Mouse (Mus musculus) kidney, postnatal 36 days (tissue): ENCODE measurements at regions not wholly inside any gene's neighbourhood (a gene's known extent, or its start where the extent isn't known, plus 50 kb on each side); places are given as distances from the start of the nearest gene placed in this dataset.
A peak's percentile ranks its signal among the peaks of the same experiment; 100 is the strongest.

Source experiments
- DNase-seq, 2 experiments: peaks; one replicate each; pipeline ENCODE4 v3.0.0; 2021 to 2022; ENCODE audit warnings: mixed read lengths in 2 of 2

DNA sequence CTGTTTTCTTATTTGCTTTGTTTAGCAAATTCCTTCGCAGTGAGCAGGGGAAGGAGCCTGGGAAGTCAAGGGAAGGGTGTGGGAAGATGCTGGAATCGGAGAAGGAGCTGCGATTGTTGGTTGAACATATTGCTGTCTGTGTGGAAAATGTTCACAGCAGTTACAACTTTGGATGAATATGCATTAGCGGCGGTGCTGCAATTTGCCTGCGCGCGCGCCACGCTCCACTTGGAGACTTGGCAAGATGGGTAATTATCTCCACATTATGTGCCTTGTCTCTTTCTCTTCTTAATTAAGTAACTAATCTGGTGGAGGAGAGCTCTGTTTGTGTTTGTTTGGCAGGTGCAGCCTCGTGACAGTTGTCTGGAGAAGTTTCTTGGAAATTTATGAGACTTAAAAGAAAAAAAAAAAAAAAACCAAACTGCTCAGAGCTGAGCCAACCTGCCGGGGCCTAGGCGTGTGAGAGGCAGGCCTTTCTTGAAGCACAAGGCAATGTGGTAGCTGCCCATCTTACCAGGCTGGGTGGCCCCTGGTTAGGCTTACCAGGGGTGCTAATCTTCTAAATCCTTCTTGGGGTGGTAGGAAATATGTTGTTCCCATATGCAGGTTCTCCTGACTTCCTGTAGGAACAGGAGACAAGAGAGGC, 279.2 kb upstream of the Tle3 start:
- no peak for DNase-seq

DNA sequence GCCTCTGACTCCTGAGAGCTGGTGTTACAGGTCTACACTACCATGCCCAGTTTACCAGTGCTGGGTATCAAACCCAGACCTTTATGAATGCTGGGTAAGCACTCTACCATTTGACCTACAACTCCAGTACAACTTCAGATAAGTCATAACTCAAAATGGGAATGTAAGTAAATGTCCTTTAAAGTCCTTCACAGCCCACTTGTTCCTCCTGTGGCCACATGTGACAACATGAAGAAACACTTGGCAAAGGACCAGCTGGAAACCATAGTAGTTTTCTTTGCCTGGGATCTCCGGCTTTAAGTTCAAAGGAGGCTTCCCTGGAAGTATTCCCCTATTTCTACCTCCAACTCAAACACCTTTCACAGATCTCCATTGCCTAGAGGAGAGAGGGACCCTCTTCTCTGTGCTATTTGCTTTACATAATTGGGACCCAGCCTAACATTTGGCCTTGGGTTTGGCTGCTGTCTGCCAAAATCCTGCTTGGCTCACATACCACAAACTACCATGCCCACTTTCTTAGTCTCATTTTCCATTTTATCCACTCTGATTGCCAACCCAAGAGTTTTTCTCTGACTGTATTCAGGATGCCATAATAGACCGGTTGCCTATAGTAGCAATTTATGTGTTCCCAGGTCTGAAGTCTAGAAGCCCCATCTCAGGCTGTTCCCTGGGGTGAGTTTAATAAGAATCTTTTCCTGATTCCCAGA, 276.9 kb upstream of the Tle3 start:
- no peak for DNase-seq

DNA sequence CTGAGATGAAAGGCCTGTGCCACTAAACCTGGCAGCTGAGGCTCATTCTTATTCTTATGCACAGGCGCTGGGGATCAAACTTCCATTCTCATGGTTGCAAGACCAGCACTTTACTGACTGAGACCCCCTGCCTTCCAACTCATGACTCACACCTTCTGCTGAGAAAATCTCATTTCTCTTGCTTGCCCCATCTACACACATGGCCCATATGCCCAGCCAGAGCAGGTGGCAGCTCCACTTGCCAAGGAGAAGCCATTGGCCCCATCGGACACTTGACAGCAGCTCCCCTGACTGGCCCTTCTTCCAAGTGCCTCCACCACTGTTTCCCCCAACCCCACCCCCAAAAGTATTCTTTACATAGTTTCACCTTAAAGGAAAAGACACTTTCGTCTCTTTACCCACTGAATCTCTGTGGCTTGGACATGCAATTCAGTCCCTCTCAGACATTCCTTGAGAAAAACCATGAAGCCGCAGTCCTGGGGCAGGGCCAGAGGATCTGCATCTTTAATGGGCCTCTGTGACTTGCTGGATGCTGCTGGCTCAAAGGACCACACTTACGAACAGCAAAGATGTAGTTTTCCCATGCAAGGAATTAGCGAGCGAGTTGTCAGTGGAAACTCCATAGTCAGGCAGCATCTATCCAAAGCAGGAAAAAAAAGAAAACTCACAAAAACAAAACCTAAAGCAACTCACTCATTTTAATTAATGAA, 270.3 kb upstream of the Tle3 start:
- no peak for DNase-seq

DNA sequence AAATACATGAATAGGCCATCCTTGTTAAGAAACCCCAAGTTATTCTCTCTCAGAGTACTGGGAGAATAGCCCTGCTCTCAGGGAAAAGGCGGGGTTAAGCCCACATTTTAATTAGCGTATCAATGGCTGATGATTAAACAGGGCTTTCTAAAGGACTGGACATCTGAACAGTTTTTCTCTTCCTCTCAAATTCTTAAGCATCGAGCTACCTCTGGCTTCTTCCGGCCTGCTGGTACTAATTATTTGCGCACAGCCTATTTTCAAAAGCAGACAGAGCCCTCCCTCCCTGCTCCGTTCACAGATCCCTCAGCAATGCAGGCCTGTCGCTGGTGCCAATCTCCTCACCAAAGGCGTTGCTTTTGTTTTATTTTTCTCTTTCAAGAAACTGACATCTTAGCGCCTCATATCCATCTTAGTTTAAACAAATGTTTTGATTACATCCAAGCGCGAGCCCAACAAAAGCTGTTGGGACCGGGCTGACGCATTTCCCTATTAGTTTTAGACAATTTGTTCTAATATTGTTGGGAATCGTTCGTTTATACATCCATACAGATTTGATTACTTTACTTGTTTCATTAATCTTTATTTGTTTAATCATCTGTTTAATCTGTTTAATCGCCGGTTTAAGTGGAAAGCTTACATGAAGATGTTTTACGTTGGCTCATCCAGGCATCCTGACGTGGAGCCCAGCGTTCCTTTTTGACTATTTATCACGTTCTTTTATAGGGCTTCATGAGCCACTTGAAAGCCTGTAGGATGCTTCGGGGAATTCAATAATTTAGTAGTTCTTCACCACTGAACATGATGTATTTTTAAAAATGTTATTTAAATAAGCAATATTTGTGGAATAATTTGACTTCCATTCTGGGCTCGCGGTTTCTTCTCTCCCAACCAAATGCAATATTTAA, 269.5 kb upstream of the Tle3 start:
- no peak for DNase-seq

DNA sequence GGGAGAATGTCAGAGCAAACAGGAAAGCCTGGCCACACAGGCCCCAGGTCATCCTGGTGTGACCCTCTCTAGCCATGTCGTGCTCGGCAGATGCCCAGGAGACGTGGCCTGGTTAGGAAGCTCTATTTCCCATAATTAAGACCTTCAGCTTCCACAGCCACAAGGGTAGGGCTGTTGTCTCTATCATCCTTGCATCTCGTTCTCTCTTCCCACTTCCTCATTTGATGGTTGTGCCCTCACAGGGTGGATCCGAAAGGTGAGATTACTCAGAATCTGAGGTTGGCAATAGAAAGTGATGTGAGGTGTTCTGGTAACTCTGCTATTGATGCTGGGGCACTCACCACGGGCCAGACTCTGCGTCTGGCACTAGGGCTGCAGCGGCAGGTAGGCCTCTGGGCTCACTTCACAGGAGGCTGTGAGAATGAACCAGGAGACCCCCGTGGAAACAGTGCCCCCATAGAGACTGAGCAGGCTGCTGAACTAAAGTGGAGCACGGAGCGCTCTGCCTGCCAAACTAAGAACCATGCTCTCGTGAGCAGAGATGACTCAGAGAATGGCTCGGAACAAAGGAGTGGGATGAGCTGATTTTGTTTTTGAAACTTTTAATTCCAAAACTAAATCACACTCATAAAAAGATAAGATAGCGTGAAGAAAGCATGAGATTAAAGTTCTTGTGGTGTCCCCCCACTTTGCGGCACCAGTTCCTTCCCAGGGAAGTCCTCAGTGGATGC, 266.5 kb upstream of the Tle3 start:
- DNase-seq, result no peak

DNA sequence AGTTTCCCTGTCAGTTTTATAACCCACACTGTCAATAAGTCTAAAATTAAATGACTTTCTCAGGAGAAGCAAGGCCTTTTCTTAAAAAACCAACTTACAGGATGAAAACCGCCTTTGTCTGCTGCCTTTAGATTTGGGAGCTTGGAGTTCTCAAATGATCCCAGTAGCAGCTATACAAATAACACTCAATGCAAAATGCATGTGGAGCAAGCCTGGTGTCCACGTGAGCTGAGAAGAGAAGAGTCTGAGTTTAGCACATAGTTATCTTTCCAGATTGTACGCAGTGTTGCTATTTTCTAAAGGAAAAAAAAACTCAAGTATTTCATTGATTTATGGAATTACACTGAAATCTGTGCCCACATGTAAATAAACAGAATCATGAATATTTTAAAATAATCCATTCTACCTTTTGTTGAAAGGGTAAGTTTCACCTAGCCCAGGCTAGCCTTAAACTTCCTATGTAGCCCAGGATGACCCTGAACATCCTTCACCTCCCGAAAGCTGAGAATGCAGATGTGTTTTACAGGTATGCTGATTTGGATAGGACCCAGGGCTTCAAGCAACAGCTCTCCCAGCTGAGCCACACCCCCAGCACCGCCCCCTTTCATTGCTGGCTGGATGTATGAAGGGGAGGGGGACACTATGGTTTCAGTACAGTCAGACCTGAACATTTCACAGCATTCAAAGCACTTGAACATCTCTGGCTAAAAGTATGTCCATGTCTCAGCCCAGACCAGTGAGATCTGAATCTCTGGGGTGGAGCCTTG, 262.5 kb upstream of the Tle3 start:
- no peak for DNase-seq

DNA sequence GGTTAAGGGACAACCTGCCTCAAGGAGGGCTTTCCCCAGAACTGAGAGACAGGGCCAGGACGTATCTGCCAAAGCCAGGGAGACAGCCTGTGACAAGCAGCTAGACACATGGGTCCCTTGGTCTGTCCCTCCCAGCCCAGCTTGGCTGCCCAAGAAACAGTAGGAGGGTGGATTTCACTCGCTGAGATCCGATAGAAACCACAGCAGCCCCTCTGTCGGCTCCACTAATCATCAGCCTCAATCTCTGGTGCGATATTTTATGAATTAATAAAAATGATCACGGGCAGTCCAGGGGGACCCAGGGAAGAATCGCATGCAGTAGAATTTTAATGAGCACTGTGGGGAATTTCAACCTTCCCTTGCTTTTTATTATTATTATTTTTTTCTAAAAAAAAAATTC, 261.0 kb upstream of the Tle3 start:
- DNase-seq, result no peak

DNA sequence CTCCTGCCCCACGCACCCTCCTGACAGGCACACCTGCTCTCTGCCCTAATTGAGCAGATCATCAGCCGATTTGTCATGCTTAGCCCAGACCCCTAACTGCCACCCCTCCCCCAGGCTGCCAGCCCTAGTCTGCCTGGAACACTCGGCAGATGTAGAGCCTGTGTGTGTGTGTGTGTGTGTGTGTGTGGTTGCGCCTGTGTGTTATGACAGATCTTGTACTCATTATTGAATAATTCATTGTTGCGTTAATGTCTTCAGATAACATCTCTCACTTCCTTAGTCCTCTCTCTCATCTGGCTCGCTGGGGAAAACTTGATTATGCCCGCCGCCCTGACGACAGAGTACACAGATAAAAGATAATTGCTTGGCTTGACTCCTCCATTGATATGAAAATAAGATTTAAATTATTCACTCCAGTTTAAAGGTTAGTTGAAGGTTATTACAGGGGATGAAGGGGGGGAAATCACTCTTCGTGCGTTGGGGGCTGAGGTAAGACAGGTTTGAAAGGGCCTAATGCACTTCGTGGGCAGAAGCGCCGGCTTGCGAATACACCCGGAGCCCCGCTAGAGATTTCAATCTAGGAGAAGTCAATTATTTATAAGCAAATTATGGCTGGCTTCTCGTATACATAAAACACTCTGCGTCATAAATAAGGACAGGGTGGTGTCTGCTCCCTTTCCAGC, 260.3 kb upstream of the Tle3 start:
- DNase-seq, result no peak

DNA sequence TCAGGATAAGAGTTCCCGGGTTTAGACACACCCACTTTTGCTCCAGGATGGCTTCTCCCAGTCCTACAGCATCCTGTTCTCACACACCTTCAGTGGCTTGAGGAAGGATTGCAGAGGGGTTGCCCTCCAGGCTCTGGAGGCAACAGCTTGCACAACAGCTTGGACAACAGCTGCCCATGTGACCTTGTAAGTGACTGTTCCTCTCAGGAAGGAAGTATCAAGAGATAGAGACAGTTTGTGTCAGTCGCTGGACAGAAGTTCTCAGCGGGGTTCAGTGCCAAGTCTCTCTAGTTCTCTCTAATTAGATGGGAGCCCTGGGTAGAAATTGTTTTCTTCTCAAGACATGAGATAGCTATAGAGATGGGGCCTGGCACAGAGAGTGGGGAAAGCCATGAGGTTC, 252.9 kb upstream of the Tle3 start:
- DNase-seq, result peak in 1 of 2 experiments; percentile 6

DNA sequence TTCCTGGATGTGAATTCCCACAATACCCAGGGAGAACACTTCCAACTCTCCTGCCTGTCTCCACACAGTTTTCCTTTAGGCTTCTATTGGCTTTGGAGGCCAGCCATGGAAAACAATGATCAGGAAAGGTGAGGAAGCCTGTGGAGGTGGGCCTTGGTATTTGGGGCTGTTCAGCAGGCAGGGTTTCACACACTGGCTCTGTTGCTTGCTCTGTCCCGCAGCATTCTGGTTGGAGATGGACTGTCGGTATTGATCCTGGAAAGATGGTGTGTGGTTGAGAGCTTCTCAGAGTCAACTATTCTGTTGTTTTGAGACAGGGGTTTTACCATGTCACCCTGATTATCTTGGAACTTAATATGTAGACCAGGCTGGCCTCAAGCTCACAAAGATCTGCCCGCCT, 251.6 kb upstream of the Tle3 start:
- DNase-seq, result no peak

DNA sequence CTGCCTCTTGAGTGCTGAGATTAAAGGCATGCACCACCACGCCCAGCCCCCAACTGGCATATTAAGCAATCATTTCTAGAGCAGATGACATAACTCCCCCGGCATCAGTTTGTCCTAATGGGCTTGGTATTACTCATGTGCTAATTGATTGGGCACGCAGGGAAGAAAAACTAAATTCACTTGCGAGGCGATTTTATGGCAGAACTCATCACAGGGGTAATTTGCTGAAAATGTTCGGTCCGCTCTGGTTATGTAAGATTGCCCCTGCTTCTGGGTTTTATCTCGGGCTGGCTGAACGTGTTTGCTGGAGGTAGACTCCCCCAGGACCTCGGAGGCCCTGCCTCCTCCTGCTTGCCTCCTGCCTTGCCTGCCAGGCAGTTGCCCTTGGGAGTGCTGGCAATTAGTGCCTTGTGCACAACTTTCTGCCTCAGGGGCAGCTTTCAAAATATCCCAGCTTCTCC, 251.2 kb upstream of the Tle3 start:
- no peak for DNase-seq

DNA sequence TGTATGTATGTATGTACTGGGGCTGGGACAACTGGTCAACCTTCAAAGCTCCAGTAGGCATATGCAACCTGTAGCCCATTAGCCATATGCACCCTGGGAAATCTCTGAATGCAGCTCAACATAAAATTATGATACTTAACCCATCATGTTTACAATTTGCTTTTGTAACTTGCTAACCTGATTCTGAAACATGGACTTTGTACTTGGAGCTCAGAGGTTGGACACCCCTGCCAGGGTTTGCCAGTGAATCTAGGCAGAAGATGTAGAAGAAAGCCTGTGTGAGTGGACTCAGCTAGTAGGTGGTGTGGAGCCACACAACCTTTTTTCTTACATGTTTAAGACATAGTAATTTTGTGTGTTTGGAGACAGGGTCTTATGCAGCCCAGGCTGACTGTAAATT, 248.7 kb upstream of the Tle3 start:
- DNase-seq, result no peak

DNA sequence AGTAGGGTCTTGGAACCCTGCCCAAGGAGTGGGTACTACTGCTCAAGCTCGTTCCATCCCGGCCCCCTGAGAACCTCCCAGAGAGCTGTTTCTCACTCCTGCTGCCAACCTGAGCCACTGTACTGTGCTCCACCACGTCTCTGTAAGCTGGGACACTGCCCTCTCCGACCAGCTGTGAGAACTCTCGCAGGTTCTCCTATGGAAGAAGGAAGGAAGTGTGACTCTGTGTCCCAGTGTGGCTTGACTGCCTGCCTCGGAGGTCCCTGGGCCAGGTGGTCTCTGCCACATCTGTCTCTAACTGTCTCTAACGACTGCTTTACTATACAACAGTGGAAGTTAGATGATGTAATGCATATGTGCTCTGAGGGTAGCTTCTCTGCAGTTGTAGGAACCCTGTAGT, 246.4 kb upstream of the Tle3 start:
- DNase-seq, result no peak

DNA sequence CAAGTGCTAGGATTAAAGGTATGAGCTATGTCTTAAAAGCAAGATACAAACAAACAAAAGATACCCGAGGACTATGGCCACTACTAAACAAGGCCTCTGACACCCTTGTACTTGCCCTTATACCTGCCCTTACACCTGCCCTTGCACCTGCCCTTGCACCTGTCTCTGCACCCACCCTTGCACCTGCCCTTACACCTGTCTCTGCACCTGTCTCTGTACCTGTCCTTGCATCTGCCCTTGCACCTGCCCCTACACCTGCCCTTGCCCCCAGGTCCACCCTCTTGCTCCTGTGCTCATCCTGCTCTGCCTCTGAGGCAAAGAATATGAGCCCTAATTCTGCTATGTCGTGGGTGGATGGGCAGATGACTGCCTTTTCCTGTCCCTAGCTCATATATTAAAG, 244.1 kb upstream of the Tle3 start:
- no peak for DNase-seq

DNA sequence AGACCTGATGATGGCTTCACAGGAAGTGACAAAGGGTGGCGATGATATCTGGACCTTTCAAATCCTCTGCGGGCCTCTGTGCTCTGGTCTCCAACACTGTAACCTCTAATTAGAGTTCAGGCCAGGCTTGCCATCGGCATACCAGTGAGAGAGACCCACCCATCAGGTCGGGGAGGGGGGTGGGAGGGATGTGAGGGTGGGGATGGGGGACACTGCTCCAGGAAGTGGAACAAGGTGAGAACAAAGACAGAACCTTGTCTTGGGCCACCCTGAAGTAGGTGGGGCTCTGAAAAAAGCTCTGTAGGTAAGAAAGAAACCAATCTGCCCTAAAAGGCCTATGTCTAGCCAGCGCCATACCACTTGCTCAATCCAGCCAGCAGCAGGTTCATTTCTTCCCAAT, 243.0 kb upstream of the Tle3 start:
- DNase-seq, result no peak

DNA sequence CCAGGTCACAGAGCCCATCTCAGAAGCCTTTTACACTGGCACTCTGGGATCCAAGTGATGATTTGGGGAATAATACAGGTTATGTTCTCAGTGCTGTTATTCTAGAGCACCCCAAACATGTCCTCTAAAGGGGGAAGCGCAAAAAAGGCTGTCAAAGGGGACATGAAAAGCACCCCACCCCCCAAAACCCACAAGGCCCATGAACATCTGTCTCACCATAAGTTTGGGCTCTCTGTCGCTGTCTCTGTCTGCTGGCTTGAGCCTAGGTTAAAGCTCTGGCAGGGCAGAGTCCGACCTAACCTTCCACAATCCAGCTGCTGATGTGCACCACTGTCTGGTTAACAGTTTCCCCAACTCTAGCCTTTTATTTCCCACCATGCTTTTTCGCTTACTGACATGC, 241.3 kb upstream of the Tle3 start:
- no peak for DNase-seq

DNA sequence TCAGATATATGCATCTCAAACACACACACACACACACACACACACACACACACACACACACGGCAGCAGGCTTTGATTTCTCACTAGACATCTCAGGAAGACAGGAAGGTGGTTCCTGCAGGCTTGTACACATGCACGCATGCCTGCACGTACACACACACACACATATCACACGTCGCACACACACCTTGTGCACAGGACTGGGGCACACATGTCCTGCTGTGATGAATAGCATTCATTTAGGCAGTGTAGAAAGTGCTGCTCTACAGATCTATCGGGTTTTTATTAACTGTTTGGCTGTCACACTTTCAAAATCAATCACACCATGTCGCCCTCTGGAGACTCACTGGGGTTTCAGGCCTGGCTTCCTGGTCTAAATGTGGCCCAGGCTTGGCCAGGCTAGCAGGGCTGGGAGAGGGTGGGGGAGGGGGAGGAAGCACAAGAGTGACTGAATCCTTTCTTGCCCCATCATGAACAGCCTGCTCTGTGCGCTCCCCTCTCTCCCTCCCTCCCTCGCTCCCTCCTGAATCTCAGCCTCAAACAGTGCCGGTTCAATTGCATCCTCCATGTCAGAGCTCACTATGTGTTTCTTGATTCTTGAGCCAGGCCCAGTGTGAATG, 236.8 kb upstream of the Tle3 start:
- DNase-seq, result no peak

DNA sequence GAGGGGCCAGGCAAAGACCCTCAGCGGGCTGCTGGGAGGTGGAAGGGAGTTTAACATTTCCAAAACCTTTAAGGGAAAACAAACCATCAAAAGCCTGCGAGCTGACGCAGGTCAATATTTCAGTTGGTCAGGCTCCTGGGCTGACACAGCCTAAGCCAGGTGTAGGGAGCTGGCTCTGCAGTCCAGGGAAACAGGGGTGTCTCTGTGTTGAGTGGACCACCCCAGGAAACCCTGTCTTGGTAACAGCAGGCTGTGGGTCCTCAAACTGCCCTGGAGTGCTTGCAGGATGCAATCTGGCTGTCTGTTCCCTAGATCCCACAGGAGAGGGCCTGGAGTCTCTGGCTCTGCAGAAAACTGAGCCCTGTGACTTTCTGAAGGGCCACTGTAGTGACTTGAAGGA, 236.2 kb upstream of the Tle3 start:
- DNase-seq, result no peak

DNA sequence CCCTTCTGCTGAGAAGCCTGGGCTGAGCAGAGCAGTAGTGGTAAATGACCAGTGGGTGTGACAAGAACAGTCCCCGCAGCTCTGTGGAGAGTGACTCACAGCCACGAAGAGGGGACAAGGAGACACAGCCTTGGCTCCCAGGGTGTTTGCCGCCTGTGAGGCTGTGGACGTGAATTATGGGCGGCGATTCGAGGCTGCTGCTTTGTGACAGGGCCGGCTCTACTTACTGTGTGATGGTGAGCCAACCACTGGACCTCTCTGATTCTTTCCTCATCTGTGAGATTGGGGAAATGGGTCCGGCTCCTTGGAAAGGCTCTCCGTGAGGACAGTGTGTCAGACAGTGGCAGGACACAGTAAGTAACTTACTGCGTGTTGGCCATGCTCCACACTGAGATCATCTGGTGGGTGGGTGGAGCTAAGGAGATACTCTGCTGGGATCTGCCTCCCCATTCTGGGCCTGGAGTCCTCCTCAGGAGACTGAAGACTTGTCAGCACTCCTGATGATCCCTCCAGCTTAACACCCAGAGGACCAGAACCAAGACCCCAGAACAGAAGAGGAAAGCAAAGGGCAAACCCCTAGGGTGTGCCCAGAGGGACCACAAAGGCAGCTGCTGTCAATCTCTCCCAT, 233.3 kb upstream of the Tle3 start:
- DNase-seq, result no peak

DNA sequence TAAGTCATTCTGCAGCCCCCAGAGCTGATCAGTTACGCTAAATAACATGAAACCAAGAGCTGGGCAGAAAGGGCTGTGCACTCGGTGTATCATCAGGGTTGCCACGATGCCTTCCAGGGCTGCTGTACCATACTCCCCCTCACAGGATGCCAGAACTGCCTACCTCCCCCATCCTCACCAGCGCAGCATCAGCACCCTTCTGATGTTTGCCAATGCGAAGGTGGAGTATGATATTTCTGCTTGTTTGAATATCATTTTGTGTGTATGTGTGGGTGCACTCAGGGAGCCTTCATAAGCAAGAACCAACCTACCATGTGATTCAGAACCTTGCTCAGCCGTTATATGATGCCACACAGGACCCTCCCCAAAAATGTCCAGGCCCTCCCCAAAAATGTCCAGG, 229.1 kb upstream of the Tle3 start:
- no peak for DNase-seq
